Mouse (Mus musculus) activated CD4-positive, CD25-positive, alpha-beta regulatory T cell, adult 4 months (primary cell): ENCODE results near the gene Mttp. TPM values are rescaled to one million over a fixed set of nuclear protein-coding genes. Genes with fewer than 3 reads are reported as not detected.
"Not testable (repeated sequence)": the region's sequence is repeated elsewhere in the genome, so short reads cannot be mapped to it uniquely, and the experiment has no call there.

ENCODE experiments used
- ATAC-seq: one replicate; pipeline ENCODE4 v1.8.0; 2017
- polyA plus RNA-seq, 2 experiments: library from polyadenylated mRNA; unstranded; fragments of 100-300 nt; shearing (Covaris generic); gene quantifications; one replicate each; pipeline ENCODE4 v1.2.1; 2017

Gene Mttp
- 1 to 10 TPM; 2.9 to 3.6 TPM for polyA plus RNA-seq

DNA sequence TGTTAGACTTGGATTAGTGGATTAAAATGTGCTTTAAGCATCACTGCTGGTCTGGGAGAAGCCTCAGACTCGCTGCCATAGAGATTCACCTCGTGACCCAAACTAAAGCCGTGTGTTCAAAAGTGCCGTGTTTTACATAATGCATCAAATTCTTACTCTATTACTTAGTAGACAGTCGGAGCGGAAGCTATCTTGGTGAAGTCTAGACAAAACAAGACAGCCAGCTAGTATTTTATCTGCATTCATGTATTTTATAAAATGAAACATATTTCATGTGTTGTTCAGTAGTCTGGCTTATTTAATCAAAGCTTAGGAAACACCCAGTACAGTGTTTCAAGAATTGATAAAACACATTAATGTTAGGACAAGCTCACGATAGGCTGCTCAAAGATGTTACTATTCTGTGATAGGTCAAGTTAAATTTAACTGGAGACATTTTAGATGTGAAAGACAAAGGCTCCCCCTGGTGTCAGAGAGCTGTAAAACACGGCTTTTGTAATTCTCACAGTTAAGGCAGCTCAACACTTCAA is at the start of gene Mttp:
Gene Mttp, minus strand, starts transcription at position 327 of the 530 bp plus-strand sequence.
- ATAC-seq, result peak; percentile 41

DNA sequence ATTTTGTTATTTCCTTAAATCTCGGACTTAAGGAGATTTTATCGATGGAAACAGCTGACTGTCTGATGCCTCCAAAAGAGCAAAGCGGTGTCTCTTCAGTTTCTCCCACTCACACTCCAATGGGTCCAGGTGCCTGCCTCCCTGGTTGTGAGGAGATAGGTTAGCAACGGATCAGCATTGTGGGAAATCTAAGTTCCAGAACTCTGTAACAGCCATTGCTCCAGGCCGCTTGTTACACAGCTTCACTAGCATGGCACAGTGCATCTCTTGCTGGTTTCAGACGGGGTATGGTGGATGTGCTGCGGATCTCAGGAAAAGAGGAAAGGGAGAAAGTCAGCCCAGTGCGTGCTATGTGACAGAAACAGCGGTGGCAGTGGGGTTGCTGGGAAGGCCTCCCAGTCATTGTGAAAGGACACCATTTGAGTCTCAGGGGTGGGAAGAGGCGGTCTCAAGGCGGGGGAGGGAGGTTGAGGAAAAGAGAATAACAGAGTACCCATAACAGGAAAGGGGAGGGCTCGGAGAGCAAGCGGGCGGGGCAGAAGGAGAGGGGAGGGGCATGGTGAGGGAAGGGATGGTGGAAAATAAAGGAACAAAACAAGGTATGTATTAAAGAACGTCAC is 49.0 kb upstream of the Mttp start, which contains the start of gene 4930579F01Rik:
Gene 4930579F01Rik, minus strand, starts transcription at position 143 of the 620 bp plus-strand sequence.
- ATAC-seq, result no peak

DNA sequence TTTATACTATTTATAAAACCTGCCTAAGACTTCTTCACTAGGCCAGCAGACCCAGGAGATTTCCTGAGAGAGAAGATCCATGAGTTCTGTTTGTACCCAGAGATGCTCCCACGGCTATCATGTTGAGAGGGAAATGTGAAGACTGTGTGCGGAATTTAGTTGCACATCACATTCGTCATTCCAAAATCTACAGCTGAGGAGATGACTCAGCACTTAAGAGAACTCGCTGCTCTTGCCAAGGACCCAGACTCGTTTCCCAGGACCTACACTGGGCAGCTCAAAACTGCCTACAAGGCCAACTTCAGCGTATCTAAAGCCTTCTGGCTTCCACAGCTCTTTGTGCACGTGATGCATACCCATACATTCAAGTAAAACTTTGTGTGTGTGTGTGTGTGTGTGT is 47.5 kb upstream of the Mttp start:
- ATAC-seq, result no peak

GRCm38 (mm10) chr3:138185995-138186930 is 41.5 kb upstream of the Mttp start:
- ATAC-seq, result no peak

GRCm38 (mm10) chr3:138185290-138185689 is 40.5 kb upstream of the Mttp start:
- no peak for ATAC-seq

DNA sequence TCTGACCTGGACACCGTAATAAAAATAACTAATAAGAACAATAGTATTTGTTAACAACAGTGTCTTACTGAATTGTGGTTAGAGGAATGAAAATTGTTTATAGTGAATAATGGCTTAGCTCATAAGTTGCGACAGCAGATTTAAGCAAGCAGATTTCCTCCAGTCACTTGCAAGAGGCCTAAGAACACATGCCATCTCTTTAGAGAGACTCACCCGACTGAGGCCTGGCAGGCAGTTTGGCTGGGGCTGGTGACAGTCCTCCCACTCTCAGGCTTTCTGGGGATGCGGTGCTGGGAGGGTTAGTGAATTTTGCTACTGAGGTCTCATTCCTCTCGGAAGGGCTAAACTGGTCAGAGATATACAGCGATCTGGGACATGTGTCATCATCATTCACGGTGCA is 38.6 kb upstream of the Mttp start:
- ATAC-seq, result no peak

- no peak for ATAC-seq
These were observed 37.3 kb upstream of the Mttp start for GRCm38 (mm10) chr3:138182019-138182418.

DNA sequence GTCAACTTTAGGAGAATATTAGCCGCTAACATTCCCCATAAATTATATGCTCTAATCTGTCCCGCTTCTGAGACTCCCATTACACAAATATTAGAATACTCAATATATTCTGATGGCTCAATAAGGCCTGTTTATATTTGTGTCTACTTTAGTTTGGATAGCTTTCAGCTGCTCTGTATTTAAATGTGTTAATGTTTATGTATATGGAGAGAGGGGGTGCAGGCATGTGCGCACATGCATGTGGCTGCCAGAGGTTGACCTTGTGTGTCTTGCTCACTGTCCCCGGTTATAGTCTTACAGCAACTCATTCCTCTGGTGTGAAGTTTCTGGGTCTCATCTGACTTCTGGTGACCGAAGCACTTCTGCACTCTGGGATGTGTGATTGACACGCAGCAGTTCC is 30.8 kb upstream of the Mttp start:
- ATAC-seq, result no peak

DNA sequence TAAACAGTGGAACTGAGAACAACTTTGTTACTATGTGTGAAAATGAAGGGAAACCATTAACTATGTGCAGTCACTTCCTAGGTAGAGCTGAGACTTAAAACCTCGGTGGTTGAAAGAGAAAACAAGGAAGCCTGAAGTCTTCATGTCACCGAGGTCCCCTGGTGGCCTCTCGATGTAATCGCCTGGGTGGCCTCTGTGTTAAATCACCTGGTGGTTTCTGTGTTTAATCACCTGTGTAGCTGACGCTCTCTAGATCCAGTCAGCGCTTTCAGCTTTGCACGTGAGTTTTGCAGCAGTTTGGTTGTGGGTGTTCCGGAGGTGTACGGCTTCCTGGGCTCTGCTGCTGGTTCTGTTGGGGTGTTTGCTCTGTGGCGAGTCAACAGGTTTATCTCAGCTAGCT is 28.5 kb upstream of the Mttp start:
- ATAC-seq, result no peak

DNA sequence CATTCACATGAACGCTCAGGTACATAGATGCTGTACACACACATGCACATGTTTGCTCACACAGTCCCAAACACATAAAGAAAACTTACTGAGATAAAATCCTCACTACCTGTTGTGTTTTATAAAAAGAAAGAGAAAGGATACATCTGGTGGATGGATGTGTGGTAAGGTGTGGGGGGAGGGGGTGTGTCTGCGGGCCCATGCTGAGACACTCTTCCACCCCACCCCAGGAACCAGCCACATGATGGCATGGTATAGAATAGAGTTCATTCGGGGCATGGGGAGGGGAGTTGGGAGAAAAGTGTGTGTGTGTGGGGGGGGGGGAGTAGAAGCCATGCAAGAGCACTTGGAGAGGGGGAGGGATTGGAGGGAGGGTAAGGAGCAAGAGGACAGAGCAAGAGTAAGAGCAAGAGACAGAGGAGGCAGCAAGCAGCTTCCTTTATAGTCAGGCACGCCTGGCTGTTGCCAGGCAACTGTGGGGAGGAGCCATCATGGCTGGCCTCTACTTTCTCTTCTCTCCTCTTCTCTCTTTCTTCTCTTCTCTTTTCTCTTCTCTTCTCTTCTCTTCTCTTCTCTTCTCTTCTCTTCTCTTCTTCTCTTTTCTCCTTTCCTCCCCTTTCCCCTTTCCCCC is 17.9 kb upstream of the Mttp start:
- no peak for ATAC-seq

GRCm38 (mm10) chr3:138161623-138162022 is 16.9 kb upstream of the Mttp start:
- no peak for ATAC-seq

- no peak for ATAC-seq
These were observed 11.9 kb upstream of the Mttp start for GRCm38 (mm10) chr3:138156651-138157050.

- no peak for ATAC-seq
These were observed 10.3 kb upstream of the Mttp start for GRCm38 (mm10) chr3:138155062-138155461.

- ATAC-seq, result no peak
These were observed 4.0 kb upstream of the Mttp start for GRCm38 (mm10) chr3:138148811-138149210.

- no peak for ATAC-seq
These were observed 617 bp downstream of the Mttp start for GRCm38 (mm10) chr3:138144060-138144641.

DNA sequence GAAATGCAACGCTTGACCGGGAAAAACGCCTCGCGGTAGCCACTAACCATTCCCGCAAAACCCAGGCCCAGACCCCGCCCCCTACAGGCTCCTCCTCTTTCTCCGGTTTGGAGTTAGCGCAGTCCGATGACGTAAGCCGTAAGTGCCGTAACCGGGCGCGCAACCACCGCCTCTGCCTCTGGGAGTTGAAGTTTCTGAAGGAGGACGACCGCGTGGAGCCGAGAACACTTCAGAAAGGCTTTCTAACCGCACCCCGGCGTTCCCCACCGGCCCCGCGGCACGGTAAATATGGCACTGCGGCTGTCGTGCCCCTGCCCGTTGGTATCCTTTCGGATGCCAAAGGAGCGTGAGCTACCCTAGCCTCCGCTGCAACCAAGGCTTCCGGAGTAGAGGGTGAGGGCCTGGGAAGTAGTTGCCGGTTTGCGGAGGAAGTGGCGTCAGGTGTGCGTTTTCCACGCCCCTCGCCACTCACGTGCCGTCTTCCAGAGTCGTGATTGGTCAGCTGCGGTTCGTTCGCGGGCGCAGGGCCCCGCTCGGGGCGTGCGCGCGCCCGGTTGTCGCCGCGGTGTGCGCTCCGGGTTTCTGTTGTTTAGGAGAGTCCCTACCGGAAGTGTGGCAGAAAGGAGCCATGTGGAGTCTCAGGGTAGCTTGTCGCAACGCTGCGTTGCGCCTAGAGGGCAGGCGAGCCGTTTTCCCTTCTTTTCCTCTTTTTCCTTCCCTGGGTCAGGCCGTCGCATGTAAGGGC is 1.3 kb downstream of the Mttp start, which contains the start of gene Trmt10a:
Gene Trmt10a, plus strand, starts transcription at position 134 of the 745 bp plus-strand sequence.
- ATAC-seq, result peak; percentile 85

- ATAC-seq, result no peak
These were observed 1.9 kb downstream of the Mttp start for GRCm38 (mm10) chr3:138142733-138143314.

DNA sequence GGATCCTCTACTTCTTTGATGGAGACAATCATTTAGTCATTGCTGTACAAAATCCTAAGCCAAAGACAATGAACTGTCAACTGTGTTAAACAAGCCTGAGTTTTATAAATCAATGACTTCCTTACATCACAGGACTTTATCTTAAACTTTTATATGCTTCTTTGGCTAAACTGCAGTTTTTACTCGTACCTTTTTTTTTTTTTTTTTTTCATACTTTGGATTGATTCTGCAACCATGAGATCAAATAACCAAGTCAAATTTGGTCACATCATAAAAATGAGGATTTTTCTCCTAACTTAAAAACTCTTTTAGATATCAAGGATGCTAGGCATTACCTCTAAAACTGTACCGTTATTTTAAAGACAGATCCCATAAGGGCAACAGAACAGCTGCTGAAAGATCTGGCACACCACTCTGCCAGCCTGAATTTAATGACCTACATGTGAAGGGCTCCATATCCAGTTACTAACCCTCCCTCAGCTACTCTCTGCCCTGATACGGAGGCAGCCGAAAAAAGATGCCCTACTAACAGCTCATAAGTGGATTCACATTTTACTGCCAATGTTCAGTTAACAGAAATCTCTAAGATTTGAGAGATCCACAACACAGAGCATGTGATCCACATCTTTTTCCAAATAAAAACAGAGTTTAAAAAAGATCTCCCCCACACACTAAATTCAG is 2.6 kb downstream of the Mttp start:
- ATAC-seq, result no peak

DNA sequence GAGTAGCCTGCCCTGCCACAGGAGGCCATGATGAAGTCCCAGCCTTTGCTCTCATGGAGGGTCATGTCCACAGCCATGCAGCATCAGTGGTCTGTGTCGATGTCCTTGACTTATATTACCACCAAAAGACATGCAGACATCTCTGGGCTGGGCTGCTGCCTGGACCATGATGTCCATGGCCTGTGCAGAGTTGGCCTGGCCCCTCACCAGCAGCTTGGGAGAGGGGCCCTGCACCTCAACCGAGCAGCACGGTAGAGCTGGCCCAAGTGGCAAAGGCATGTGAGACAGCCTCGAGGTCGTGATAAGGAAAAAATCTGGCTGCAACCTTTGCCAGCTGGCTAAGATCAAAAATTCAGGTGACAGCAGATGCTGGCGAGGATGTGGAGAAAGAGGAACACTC is 5.1 kb downstream of the Mttp start:
- ATAC-seq, result no peak

DNA sequence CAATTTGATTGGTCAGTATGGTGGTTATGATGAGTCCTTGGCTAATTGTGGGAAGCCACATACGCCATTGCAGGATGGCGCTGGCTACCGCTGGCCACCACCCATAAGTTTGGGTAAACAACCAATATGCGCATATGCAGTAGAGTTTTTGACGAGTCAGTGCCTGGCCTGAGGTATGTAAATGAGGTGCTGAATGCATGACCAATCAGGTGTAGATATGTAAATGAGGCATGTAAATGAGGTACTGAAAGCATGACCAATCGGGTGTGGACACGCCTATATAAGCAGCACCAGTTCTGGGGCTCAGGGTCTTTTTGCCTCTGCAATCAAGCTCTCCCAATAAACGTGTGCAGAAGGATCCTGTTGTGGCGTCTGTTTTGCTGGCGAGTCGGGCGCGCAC is 6.6 kb downstream of the Mttp start:
- not testable (repeated sequence) for ATAC-seq

GRCm38 (mm10) chr3:138134528-138134927 is 10.2 kb downstream of the Mttp start:
- no peak for ATAC-seq
